Mouse (Mus musculus) myocyte (in vitro differentiated cells): Measurements from ENCODE around the gene Anks1b. TPM values are rescaled to one million over a fixed set of nuclear protein-coding genes. Genes with fewer than 3 reads are reported as not detected.

Experiments used
- H3K27me3 ChIP-seq: one replicate; pipeline ENCODE4 v1.6.1; 2011; ENCODE audit not compliant: control insufficient read depth, insufficient read depth, insufficient read length
- H3K36me3 ChIP-seq: one replicate; pipeline ENCODE4 v1.6.1; 2011; ENCODE audit not compliant: control insufficient read depth, insufficient read depth
- H3K4me2 ChIP-seq: one replicate; pipeline ENCODE4 v1.6.1; 2011; ENCODE audit warnings: low read depth, control low read depth
- H3K4me3 ChIP-seq: one replicate; pipeline ENCODE4 v1.5.1; 2011; ENCODE audit warnings: mild to moderate bottlenecking, control low read depth, moderate library complexity
- H3K79me2 ChIP-seq: one replicate; pipeline ENCODE4 v1.6.1; 2011; ENCODE audit not compliant: control insufficient read depth, insufficient read depth
- H3ac ChIP-seq: one replicate; pipeline ENCODE4 v1.6.1; 2011; ENCODE audit not compliant: control insufficient read depth, insufficient read length
- CEBPB ChIP-seq: IDR thresholded peaks from 2 replicates; pipeline ENCODE4 v1.6.1; 2011; ENCODE audit warnings: mild to moderate bottlenecking, moderate library complexity; ENCODE audit not compliant: poor library complexity, insufficient read depth, severe bottlenecking
- E2F4 ChIP-seq: IDR thresholded peaks from one replicate; pipeline ENCODE4 v1.6.1; 2011; ENCODE audit warnings: mild to moderate bottlenecking, control low read depth, moderate library complexity; ENCODE audit not compliant: insufficient read depth
- MAX ChIP-seq: IDR thresholded peaks from one replicate; pipeline ENCODE4 v1.6.1; 2011; ENCODE audit warnings: low read depth, mild to moderate bottlenecking, control low read depth
- MYOD1 ChIP-seq, 3 experiments: IDR thresholded peaks; one replicate each; pipeline ENCODE4 v1.6.1; 2011; ENCODE audit warnings: control low read depth in 2 of 3, low read depth in 2 of 3, mild to moderate bottlenecking in 2 of 3, moderate library complexity in 1 of 3; ENCODE audit not compliant: insufficient read length in 2 of 3, control insufficient read depth in 1 of 3
- MYOG ChIP-seq, 3 experiments: IDR thresholded peaks; one replicate each; pipeline ENCODE4 v1.6.1; 2011; ENCODE audit warnings: control low read depth in 2 of 3, low read depth in 2 of 3, mild to moderate bottlenecking in 2 of 3; ENCODE audit not compliant: insufficient read length in 2 of 3, control insufficient read depth in 1 of 3, insufficient read depth in 1 of 3
- POLR2A ChIP-seq: IDR thresholded peaks from one replicate; pipeline ENCODE4 v1.6.1; 2011; ENCODE audit warnings: low read depth, mild to moderate bottlenecking, control low read depth, moderate library complexity; ENCODE audit not compliant: insufficient read length
- POLR2AphosphoS2 ChIP-seq: IDR thresholded peaks from one replicate; pipeline ENCODE4 v1.6.1; 2011; ENCODE audit warnings: low read depth, control low read depth; ENCODE audit not compliant: insufficient read length
- REST ChIP-seq: IDR thresholded peaks from one replicate; pipeline ENCODE4 v1.6.1; 2011; ENCODE audit warnings: mild to moderate bottlenecking, control low read depth, moderate library complexity; ENCODE audit not compliant: insufficient read depth, insufficient read length
- SRF ChIP-seq: IDR thresholded peaks from one replicate; pipeline ENCODE4 v1.6.1; 2011; ENCODE audit warnings: low read depth; ENCODE audit not compliant: control insufficient read depth, insufficient read length
- TCF12 ChIP-seq: IDR thresholded peaks from one replicate; pipeline ENCODE4 v1.6.1; 2011; ENCODE audit warnings: mild to moderate bottlenecking, control low read depth; ENCODE audit not compliant: poor library complexity, insufficient read depth, severe bottlenecking
- TCF3 ChIP-seq: IDR thresholded peaks from one replicate; pipeline ENCODE4 v1.6.1; 2011; ENCODE audit warnings: low read depth, control low read depth; ENCODE audit not compliant: insufficient read length
- USF1 ChIP-seq: IDR thresholded peaks from one replicate; pipeline ENCODE4 v1.6.1; 2011; ENCODE audit warnings: low read depth, mild to moderate bottlenecking, control low read depth, moderate library complexity
- polyA plus RNA-seq: library from polyadenylated mRNA; unstranded; fragments of >200 nt; fragmentation: generic; extraction: Trizol; gene quantifications from one replicate; pipeline ENCODE4 v1.2.1, GENCODE M21; 2012; ENCODE audit warnings: missing spikeins

Anks1b gene
- polyA plus RNA-seq, 1 experiment = 0.13 TPM

DNA sequence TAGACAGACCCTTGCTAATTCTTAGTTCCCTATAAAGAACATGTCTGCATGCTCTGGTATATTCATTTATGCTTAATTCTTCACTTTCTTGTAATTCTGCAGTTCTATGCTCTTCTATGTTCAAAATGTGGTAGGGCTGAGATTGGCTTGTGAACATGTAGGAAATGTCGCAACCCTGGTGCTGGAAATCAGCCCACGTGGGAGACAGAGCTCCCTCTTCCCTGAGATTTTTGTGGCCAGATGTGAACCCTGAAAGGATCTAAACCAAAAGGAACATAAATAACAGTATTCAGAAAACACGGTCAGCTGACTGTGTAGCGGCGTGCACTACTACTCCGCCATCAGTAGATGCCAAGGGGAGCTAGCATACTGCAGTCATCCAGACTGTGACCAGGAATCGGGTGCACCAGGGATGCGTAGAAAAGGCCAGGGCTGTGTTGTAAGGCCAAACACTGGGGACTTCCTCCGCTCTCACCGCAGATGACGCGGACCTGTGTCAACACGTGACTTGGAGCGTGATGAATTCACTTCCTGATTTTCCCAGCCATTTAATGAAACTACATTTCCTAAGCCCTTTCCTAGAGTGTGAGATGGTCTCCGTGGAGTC, 1079.9 kb downstream of the Anks1b start:
- Histone ChIP-seq H3K4me2 (peak overlapping the region; percentile 70), H3K79me2 (no peaks in the 10 kb centered on the region), H3K36me3 (no peaks in the 10 kb centered on the region), H3K4me3 (no peak overlapping the region), H3ac (no peak overlapping the region), H3K27me3 (no peaks in the 10 kb centered on the region)
- 0 out of 2 replicates have a peak, but pooled peaks have one; percentile 26 for TF ChIP-seq CEBPB
- TF ChIP-seq MAX = no peak
- peak; percentile 47 for TF ChIP-seq USF1

DNA sequence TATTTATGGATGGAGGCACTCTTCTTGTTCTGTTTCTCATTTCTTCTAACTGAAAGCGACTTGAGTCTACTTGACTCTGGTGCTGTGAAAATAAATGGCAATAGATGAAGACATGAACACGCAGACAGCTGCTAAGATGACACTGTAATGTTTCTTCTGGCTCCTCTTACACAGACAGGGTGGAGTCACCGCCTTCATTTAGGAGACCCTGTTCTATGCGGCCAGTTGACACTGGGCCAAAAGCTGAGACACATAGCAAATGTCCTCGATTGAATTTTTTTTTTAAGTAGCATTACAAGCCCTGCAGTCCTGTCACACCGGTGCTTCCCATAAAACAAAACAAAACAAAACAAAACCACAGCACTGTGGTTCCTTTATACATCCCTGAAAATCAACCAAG, 1080.5 kb downstream of the Anks1b start:
- no peak for TF ChIP-seq MYOG (IDR thresholded peaks at IDR 0.05; ENCODE audit: control insufficient read depth in 1 of 3, insufficient read depth in 1 of 3, insufficient read length in 2 of 3, low read depth in 2 of 3)
- no peak for TF ChIP-seq MAX
- TF ChIP-seq SRF = no peak
- no peak for TF ChIP-seq E2F4
- TF ChIP-seq MYOD1 (IDR thresholded peaks at IDR 0.05; ENCODE audit: control insufficient read depth in 1 of 3, insufficient read length in 2 of 3, low read depth in 2 of 3) = no peak
- TF ChIP-seq CEBPB = no peak
- TF ChIP-seq POLR2A = no peak
- no peak for TF ChIP-seq TCF12
- TF ChIP-seq POLR2AphosphoS2 = no peak
- TF ChIP-seq REST = no peak
- no peak for TF ChIP-seq TCF3
- no peak for TF ChIP-seq USF1
- H3K4me2 ChIP-seq = peak overlapping the region; percentile 70
- no peaks in the 10 kb centered on the region for H3K27me3 ChIP-seq
- no peak overlapping the region for H3ac ChIP-seq
- H3K79me2 ChIP-seq = no peaks in the 10 kb centered on the region
- H3K4me3 ChIP-seq = no peak overlapping the region
- H3K36me3 ChIP-seq = no peaks in the 10 kb centered on the region

DNA sequence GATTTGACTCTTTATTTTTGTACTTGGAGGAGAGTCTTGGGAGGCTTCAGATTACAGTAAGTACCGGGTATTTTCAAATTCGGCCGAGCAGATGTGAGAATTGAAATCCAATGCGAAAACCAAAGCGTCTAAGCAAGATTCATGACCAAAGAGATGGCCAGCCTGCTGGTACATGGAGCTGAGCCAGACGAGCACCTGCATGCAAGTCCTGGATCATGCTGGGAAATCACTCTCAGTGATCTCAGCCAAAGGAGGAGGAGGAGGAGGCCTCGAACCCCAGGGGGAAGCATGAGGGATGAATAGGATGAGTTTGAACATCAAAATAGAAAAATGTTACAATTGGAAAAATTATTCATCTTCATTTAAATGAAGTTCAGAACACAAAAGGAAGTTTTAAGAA, 1087.1 kb downstream of the Anks1b start:
- H3K79me2 ChIP-seq = no peaks in the 10 kb centered on the region
- TF ChIP-seq USF1 (no peak), POLR2A (no peak), MYOD1 (IDR thresholded peaks at IDR 0.05; ENCODE audit: control insufficient read depth in 1 of 3, insufficient read length in 2 of 3, low read depth in 2 of 3) (no peak), REST (no peak), POLR2AphosphoS2 (no peak), TCF3 (no peak), SRF (no peak), E2F4 (no peak), MAX (no peak), CEBPB (no peak), MYOG (IDR thresholded peaks at IDR 0.05; ENCODE audit: control insufficient read depth in 1 of 3, insufficient read depth in 1 of 3, insufficient read length in 2 of 3, low read depth in 2 of 3) (no peak), TCF12 (no peak)
- no peaks in the 10 kb centered on the region for H3K27me3 ChIP-seq
- H3K4me3 ChIP-seq = no peak overlapping the region
- no peaks in the 10 kb centered on the region for H3K36me3 ChIP-seq
- H3K4me2 ChIP-seq = no peak overlapping the region
- H3ac ChIP-seq = no peak overlapping the region

DNA sequence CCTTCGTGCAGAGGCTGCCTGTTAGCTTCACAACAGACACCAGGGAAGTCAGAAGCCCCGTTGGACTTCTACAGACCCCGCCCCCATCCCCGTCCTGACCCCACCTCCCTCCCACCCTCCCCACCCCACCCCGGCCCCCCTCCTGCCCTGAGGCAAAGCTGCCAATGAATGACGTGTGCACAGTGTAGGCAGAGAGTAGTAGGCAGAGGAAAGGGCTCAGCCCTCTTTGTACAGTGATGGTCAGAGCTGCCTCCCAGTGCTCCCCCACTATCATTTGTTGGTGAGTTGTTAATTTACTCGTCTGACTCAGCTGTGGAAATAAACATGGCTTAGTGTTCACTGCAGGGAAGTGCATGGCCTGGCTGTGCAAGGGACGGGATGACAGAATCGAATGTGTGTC, 1091.2 kb downstream of the Anks1b start:
- Histone ChIP-seq H3K79me2 (no peaks in the 10 kb centered on the region), H3K4me3 (no peak overlapping the region), H3K27me3 (no peaks in the 10 kb centered on the region), H3ac (no peak overlapping the region), H3K4me2 (no peak overlapping the region), H3K36me3 (no peaks in the 10 kb centered on the region)
- TF ChIP-seq POLR2A = no peak
- TF ChIP-seq MAX = no peak
- TF ChIP-seq POLR2AphosphoS2 = no peak
- TF ChIP-seq TCF3 = no peak
- no peak for TF ChIP-seq TCF12

DNA sequence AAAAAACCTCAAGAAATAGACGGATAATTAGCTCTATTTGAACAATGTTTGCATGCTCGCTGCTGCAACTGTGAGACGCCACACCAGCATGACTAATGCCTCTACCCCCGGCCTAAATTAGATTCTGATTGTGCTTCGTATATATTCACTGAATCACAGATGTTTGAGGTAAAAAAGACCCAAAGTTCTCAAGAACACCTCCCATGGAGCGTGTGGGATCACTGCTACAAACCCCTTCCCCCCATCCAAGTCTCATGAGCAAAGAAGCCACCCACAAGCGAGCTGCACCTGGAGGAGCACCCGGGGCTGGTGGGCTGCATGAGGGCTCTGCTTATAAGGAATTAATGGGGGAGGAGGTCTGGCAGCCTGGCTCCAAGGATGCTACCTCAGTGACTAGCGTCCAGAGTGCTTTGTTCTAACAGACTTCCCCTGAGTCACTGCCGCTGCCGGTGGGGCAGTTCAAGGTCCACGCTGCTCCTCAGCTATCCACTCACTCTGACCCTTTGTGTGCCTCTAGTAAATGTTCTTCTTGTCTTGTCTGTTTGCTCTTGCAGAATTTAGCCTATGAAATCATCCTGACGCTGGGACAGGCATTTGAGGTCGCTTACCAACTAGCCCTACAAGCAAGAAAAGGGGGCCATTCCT, 1092.5 kb downstream of the Anks1b start:
- Histone ChIP-seq H3K4me3 (no peak overlapping the region), H3K36me3 (no peaks in the 10 kb centered on the region), H3K4me2 (peak overlapping the region; percentile 15), H3K27me3 (no peaks in the 10 kb centered on the region), H3ac (no peak overlapping the region), H3K79me2 (no peaks in the 10 kb centered on the region)
- TF ChIP-seq MAX (no peak), REST (no peak), POLR2A (no peak), USF1 (no peak), SRF (no peak), POLR2AphosphoS2 (no peak), TCF3 (no peak), MYOG (IDR thresholded peaks at IDR 0.05; ENCODE audit: control insufficient read depth in 1 of 3, insufficient read depth in 1 of 3, insufficient read length in 2 of 3, low read depth in 2 of 3) (no peak), TCF12 (no peak), CEBPB (no peak), E2F4 (no peak), MYOD1 (IDR thresholded peaks at IDR 0.05; ENCODE audit: control insufficient read depth in 1 of 3, insufficient read length in 2 of 3, low read depth in 2 of 3) (no peak)
